Mouse (Mus musculus) CH12.LX (cell line): ENCODE results near the gene Itga7. TPM values are rescaled to one million over a fixed set of nuclear protein-coding genes. Genes with fewer than 3 reads are reported as not detected.

Experiments used
- DNase-seq: peaks from one replicate; pipeline ENCODE4 v3.0.0-alpha.2; 2013; ENCODE audit errors: extremely low read depth
- H3K27ac ChIP-seq: 2 replicates; pipeline ENCODE4 v1.5.1; 2012; ENCODE audit warnings: low read depth, mild to moderate bottlenecking, control low read depth, moderate library complexity; ENCODE audit not compliant: insufficient read depth
- H3K27me3 ChIP-seq: replicated peaks from 2 replicates; pipeline ENCODE3; 2012; ENCODE audit warnings: inconsistent platforms
- H3K36me3 ChIP-seq, 2 experiments: replicated peaks in 1 of 2; 2 replicates each; pipeline versions ENCODE3 to v1.6.1; 2012; ENCODE audit warnings: inconsistent platforms in 1 of 2, low read length in 1 of 2, mild to moderate bottlenecking in 1 of 2, mixed read lengths in 1 of 2, moderate library complexity in 1 of 2; ENCODE audit not compliant: control insufficient read depth in 1 of 2, insufficient read depth in 1 of 2
- H3K4me1 ChIP-seq, 2 experiments: 2 replicates each; pipeline ENCODE4 v1.6.1; 2012; ENCODE audit warnings: inconsistent platforms in 1 of 2, moderate library complexity in 1 of 2; ENCODE audit not compliant: insufficient read depth in 2 of 2, control insufficient read depth in 1 of 2
- H3K4me2 ChIP-seq: 2 replicates; pipeline ENCODE4 v1.6.1; 2012; ENCODE audit warnings: low read depth, mild to moderate bottlenecking, control low read depth; ENCODE audit not compliant: poor library complexity, insufficient read depth, severe bottlenecking
- H3K4me3 ChIP-seq, 3 experiments: fragments of 150-350 bp in 1 of 3; sonication (generic) in 1 of 3; replicated peaks in 1 of 3; 2 replicates each; pipeline versions ENCODE3 to v1.5.1; 2011 to 2012; ENCODE audit warnings: low read depth in 2 of 3, low read length in 2 of 3, mild to moderate bottlenecking in 2 of 3, moderate library complexity in 2 of 3, control low read depth in 1 of 3, improper control_type of control experiment in 1 of 3, inconsistent platforms in 1 of 3, mixed read lengths in 1 of 3; ENCODE audit not compliant: poor library complexity in 1 of 3
- H3K79me2 ChIP-seq: replicated peaks from 2 replicates; pipeline ENCODE4 v1.6.1; 2012; ENCODE audit warnings: mild to moderate bottlenecking, moderate library complexity; ENCODE audit not compliant: control insufficient read depth, poor library complexity, insufficient read depth, severe bottlenecking; ENCODE audit errors: extremely low read depth
- H3K9ac ChIP-seq: 2 replicates; pipeline ENCODE4 v1.6.1; 2012; ENCODE audit warnings: low read depth, mild to moderate bottlenecking, control low read depth, moderate library complexity; ENCODE audit not compliant: insufficient read depth
- H3K9me3 ChIP-seq: replicated peaks from 2 replicates; pipeline ENCODE3; 2012; ENCODE audit warnings: low read length, inconsistent platforms, mixed read lengths
- BHLHE40 ChIP-seq: IDR thresholded peaks from 2 replicates; pipeline ENCODE4 v1.6.1; 2011; ENCODE audit warnings: mild to moderate bottlenecking, low read depth, low read length, improper control_type of control experiment
- CHD1 ChIP-seq: IDR thresholded peaks from 2 replicates; pipeline ENCODE4 v1.6.1; 2012; ENCODE audit warnings: low read depth, low read length, improper control_type of control experiment, inconsistent platforms
- CHD2 ChIP-seq: IDR thresholded peaks from 2 replicates; pipeline ENCODE4 v1.6.1; 2011; ENCODE audit warnings: low read length, improper control_type of control experiment
- CTCF ChIP-seq, 2 experiments: IDR thresholded peaks in 1 of 2; conservative IDR thresholded peaks in 1 of 2; 2 replicates each; pipeline ENCODE4 v1.5.1; 2011 to 2012; ENCODE audit warnings: low read depth in 2 of 2, low read length in 2 of 2, improper control_type of control experiment in 1 of 2, inconsistent platforms in 1 of 2, mild to moderate bottlenecking in 1 of 2, moderate library complexity in 1 of 2
- E2F4 ChIP-seq: IDR thresholded peaks from 2 replicates; pipeline ENCODE4 v1.6.1; 2011; ENCODE audit warnings: low read depth, low read length, improper control_type of control experiment; ENCODE audit not compliant: insufficient replicate concordance
- ELF1 ChIP-seq: IDR thresholded peaks from 2 replicates; pipeline ENCODE4 v1.6.1; 2014; ENCODE audit warnings: low read depth, mild to moderate bottlenecking, inconsistent platforms, low read length, improper control_type of control experiment
- EP300 ChIP-seq: IDR thresholded peaks from 2 replicates; pipeline ENCODE4 v1.6.1; 2011; ENCODE audit warnings: low read length, improper control_type of control experiment
- ETS1 ChIP-seq: conservative IDR thresholded peaks from 2 replicates; pipeline ENCODE4 v1.6.1; 2012; ENCODE audit warnings: low read depth, mild to moderate bottlenecking, inconsistent platforms, low read length, improper control_type of control experiment, moderate library complexity
- GABPA ChIP-seq: IDR thresholded peaks from 2 replicates; pipeline ENCODE4 v1.6.1; 2012; ENCODE audit warnings: low read depth, low read length, improper control_type of control experiment, inconsistent platforms; ENCODE audit not compliant: insufficient replicate concordance
- HCFC1 ChIP-seq: IDR thresholded peaks from 2 replicates; pipeline ENCODE4 v1.6.1; 2012; ENCODE audit warnings: low read depth, mild to moderate bottlenecking, inconsistent platforms, low read length, improper control_type of control experiment
- IRF4 ChIP-seq: IDR thresholded peaks from 2 replicates; pipeline ENCODE4 v1.6.1; 2014; ENCODE audit warnings: low read depth, mild to moderate bottlenecking, inconsistent platforms, low read length, improper control_type of control experiment
- JUN ChIP-seq: IDR thresholded peaks from 2 replicates; pipeline ENCODE4 v1.6.1; 2011; ENCODE audit warnings: low read depth, mild to moderate bottlenecking, low read length, improper control_type of control experiment, moderate library complexity; ENCODE audit not compliant: insufficient read depth
- JUND ChIP-seq: conservative IDR thresholded peaks from 2 replicates; pipeline ENCODE4 v1.6.1; 2011; ENCODE audit warnings: low read depth, low read length, improper control_type of control experiment
- KAT2A ChIP-seq: IDR thresholded peaks from 2 replicates; pipeline ENCODE4 v1.6.1; 2012; ENCODE audit warnings: low read length, improper control_type of control experiment, inconsistent platforms; ENCODE audit not compliant: insufficient replicate concordance
- MAFK ChIP-seq: IDR thresholded peaks from 2 replicates; pipeline ENCODE4 v1.6.1; 2011; ENCODE audit warnings: low read length, improper control_type of control experiment; ENCODE audit not compliant: insufficient replicate concordance
- MAX ChIP-seq: IDR thresholded peaks from 2 replicates; pipeline ENCODE4 v1.6.1; 2011; ENCODE audit warnings: low read length, improper control_type of control experiment
- MAZ ChIP-seq: IDR thresholded peaks from 2 replicates; pipeline ENCODE4 v1.6.1; 2012; ENCODE audit warnings: low read depth, mild to moderate bottlenecking, inconsistent platforms, low read length, improper control_type of control experiment, moderate library complexity
- MEF2A ChIP-seq: IDR thresholded peaks from 2 replicates; pipeline ENCODE4 v1.6.1; 2014; ENCODE audit warnings: low read depth, mild to moderate bottlenecking, inconsistent platforms, low read length, improper control_type of control experiment, borderline replicate concordance
- MXI1 ChIP-seq: IDR thresholded peaks from 2 replicates; pipeline ENCODE4 v1.6.1; 2011; ENCODE audit warnings: mild to moderate bottlenecking, low read depth, low read length, improper control_type of control experiment
- MYC ChIP-seq: IDR thresholded peaks from 2 replicates; pipeline ENCODE4 v1.6.1; 2011; ENCODE audit warnings: low read depth, mild to moderate bottlenecking, improper control_type of control experiment, low read length
- NELFE ChIP-seq: IDR thresholded peaks from 2 replicates; pipeline ENCODE4 v1.6.1; 2011; ENCODE audit warnings: low read depth, low read length, improper control_type of control experiment
- NRF1 ChIP-seq: IDR thresholded peaks from 2 replicates; pipeline ENCODE4 v1.6.1; 2014; ENCODE audit warnings: low read depth, mild to moderate bottlenecking, inconsistent platforms, low read length, improper control_type of control experiment, moderate library complexity
- PAX5 ChIP-seq: IDR thresholded peaks from 2 replicates; pipeline ENCODE4 v1.6.1; 2012; ENCODE audit warnings: low read length, inconsistent platforms, mixed read lengths
- POLR2A ChIP-seq: IDR thresholded peaks from 2 replicates; pipeline ENCODE4 v1.6.1; 2011; ENCODE audit warnings: low read depth, mild to moderate bottlenecking, improper control_type of control experiment, low read length
- POLR2AphosphoS2 ChIP-seq: IDR thresholded peaks from 2 replicates; pipeline ENCODE4 v1.6.1; 2011; ENCODE audit warnings: low read depth, low read length, improper control_type of control experiment
- RAD21 ChIP-seq: IDR thresholded peaks from 2 replicates; pipeline ENCODE4 v1.6.1; 2011; ENCODE audit warnings: low read depth, mild to moderate bottlenecking, low read length, improper control_type of control experiment, moderate library complexity
- RCOR1 ChIP-seq: conservative IDR thresholded peaks from 2 replicates; pipeline ENCODE4 v1.6.1; 2012; ENCODE audit warnings: low read depth, mild to moderate bottlenecking, inconsistent platforms, low read length, improper control_type of control experiment
- SIN3A ChIP-seq: IDR thresholded peaks from 2 replicates; pipeline ENCODE4 v1.6.1; 2012; ENCODE audit warnings: low read length, improper control_type of control experiment, inconsistent platforms
- SMC3 ChIP-seq: IDR thresholded peaks from 2 replicates; pipeline ENCODE4 v1.6.1; 2011; ENCODE audit warnings: low read depth, low read length, improper control_type of control experiment
- TBP ChIP-seq: conservative IDR thresholded peaks from 2 replicates; pipeline ENCODE4 v1.6.1; 2011; ENCODE audit warnings: low read depth, low read length, improper control_type of control experiment
- TCF12 ChIP-seq: IDR thresholded peaks from 2 replicates; pipeline ENCODE4 v1.6.1; 2014; ENCODE audit warnings: low read depth, mild to moderate bottlenecking, inconsistent platforms, low read length, improper control_type of control experiment
- UBTF ChIP-seq: IDR thresholded peaks from 2 replicates; pipeline ENCODE4 v1.6.1; 2012; ENCODE audit warnings: low read depth, mild to moderate bottlenecking, inconsistent platforms, low read length, improper control_type of control experiment, moderate library complexity
- USF1 ChIP-seq: IDR thresholded peaks from 2 replicates; pipeline ENCODE4 v1.6.1; 2014; ENCODE audit warnings: low read depth, mild to moderate bottlenecking, inconsistent platforms, low read length, improper control_type of control experiment
- USF2 ChIP-seq: conservative IDR thresholded peaks from 2 replicates; pipeline ENCODE4 v1.6.1; 2011; ENCODE audit warnings: low read depth, low read length, improper control_type of control experiment
- ZC3H11A ChIP-seq: IDR thresholded peaks from 2 replicates; pipeline ENCODE4 v1.6.1; 2012; ENCODE audit warnings: low read depth, mild to moderate bottlenecking, inconsistent platforms, low read length, improper control_type of control experiment
- ZKSCAN1 ChIP-seq: IDR thresholded peaks from 2 replicates; pipeline ENCODE4 v1.6.1; 2012; ENCODE audit warnings: low read depth, inconsistent platforms, low read length, improper control_type of control experiment, borderline replicate concordance
- ZMIZ1 ChIP-seq: IDR thresholded peaks from 2 replicates; pipeline ENCODE4 v1.6.1; 2012; ENCODE audit warnings: low read depth, mild to moderate bottlenecking, inconsistent platforms, low read length, improper control_type of control experiment
- ZNF384 ChIP-seq: IDR thresholded peaks from 2 replicates; pipeline ENCODE4 v1.6.1; 2012; ENCODE audit warnings: low read depth, low read length, improper control_type of control experiment, inconsistent platforms
- dilution Hi-C: fragments of 300-500 bp; cut with MboI; formaldehyde crosslinking; loops from 2 replicates; pipeline ENCODE4 v1.14.3; 2020; ENCODE audit warnings: low sequenced_read_pairs; ENCODE audit not compliant: extremely low pct_unique_long_range_greater_than_20kb, extremely low pct_ligation_motif_present
- in situ Hi-C: fragments of 300-500 bp; cut with MboI; formaldehyde crosslinking; loops from 3 replicates; pipeline ENCODE4 v1.14.3; 2019; ENCODE audit warnings: low sequenced_read_pairs, low pct_ligation_motif_present, low pct_unique_long_range_greater_than_20kb, mixed read lengths
- polyA plus RNA-seq: library from polyadenylated mRNA; unstranded; fragments of >175 nt; gene quantifications from 2 replicates; pipeline ENCODE4 v1.2.1, GENCODE M21; 2012; ENCODE audit warnings: low read depth; ENCODE audit not compliant: insufficient read length
- total RNA-seq, 2 experiments: library from RNA; depleted of rRNA; stranded (reverse); fragments of 300-350 nt in 1 of 2; fragments of >200 nt in 1 of 2; gene quantifications; 2 replicates each; pipeline ENCODE4 v1.2.3; 2012 to 2014

The Itga7 gene
- total and polyA plus RNA-seq, 3 experiments = 0.55 to 0.64 (median 0.63) TPM

- H3K79me2 ChIP-seq = no peaks in the 10 kb centered on the region
- H3K27ac ChIP-seq = peak overlapping the region; percentile 64
- H3K4me2 ChIP-seq = peak overlapping the region; percentile 80
- peak overlapping the region; percentile 81 to 91 (median 85) for H3K4me3 ChIP-seq
- peak overlapping the region; percentile 96 for H3K9ac ChIP-seq
- DNase-seq = peak; percentile 87
- peaks cover 3 to 31% of the 10 kb centered on the region in 2 experiments for H3K36me3 ChIP-seq
- TF ChIP-seq ZMIZ1 (no peak; the same call in 1 of the 2 replicates), SIN3A (peak; percentile 99), ELF1 (peak; percentile 93), CHD2 (peak; percentile 32; the same call in 1 of the 2 replicates), POLR2A (peak; percentile 62; the same call in 1 of the 2 replicates), JUN (no peak), TCF12 (peak; percentile 34; the same call in 1 of the 2 replicates), USF1 (peak; percentile 99), ZC3H11A (no peak), IRF4 (peak; percentile 77), E2F4 (no peak), PAX5 (no peak), ETS1 (0 out of 2 replicates have a peak, but pooled peaks have one; percentile 34), MXI1 (peak; percentile 91), ZKSCAN1 (no peak), CHD1 (no peak), NELFE (peak; percentile 41; the same call in 1 of the 2 replicates), ZNF384 (no peak), UBTF (no peak), BHLHE40 (peak; percentile 98), JUND (no peak), MYC (0 out of 2 replicates have a peak, but pooled peaks have one; percentile 22), USF2 (peak; percentile 100), RAD21 (no peak), MAX (peak; percentile 97), TBP (0 out of 2 replicates have a peak, but pooled peaks have one; percentile 46), SMC3 (no peak), GABPA (no peak), MAZ (no peak; the same call in 1 of the 2 replicates), MAFK (no peak), MEF2A (no peak; the same call in none of the 2 replicates), RCOR1 (no peak), HCFC1 (peak; percentile 71), EP300 (no peak), NRF1 (0 out of 2 replicates have a peak, but pooled peaks have one; percentile 48), POLR2AphosphoS2 (no peak; the same call in 1 of the 2 replicates), CTCF (conservative IDR thresholded peaks at IDR 0.05 in 1 of 2, IDR thresholded peaks at IDR 0.05 in 1 of 2; ENCODE audit: low read depth in 2 of 2, low read length in 2 of 2) (0 out of 4 replicates have a peak, but pooled peaks of 1 of the 2 experiments have one; percentile 8), KAT2A (0 out of 2 replicates have a peak, but pooled peaks have one; percentile 40)
- TF ChIP-seq, all 38 proteins: peak for 19
- Histone ChIP-seq H3K9me3 (no peaks in the 10 kb centered on the region), H3K4me1 (peaks cover 6 to 21% of the 10 kb centered on the region in 2 experiments), H3K27me3 (peaks cover 3% of the 10 kb centered on the region)
- in situ Hi-C loops (no loop called here), dilution Hi-C loops (no loop called here)
Observed at GRCm38 (mm10) chr10:128923013-128923691, 10.5 kb upstream of the Itga7 start.
